Mouse (Mus musculus) cerebellum, adult 8-10 months (tissue): Measurements from ENCODE around the gene Cntnap2.
"Not testable (repeated sequence)": the region's sequence is repeated elsewhere in the genome, so short reads cannot be mapped to it uniquely, and the experiment has no call there.

Experiments
- DNase-seq: peaks from one replicate; pipeline ENCODE4 v3.0.0; 2022

The Cntnap2 gene

GRCm38 (mm10) chr6:47267236-47267635 lies 2208.1 kb downstream of the Cntnap2 start:
- no peak for DNase-seq

- DNase-seq: no peak
Observed at GRCm38 (mm10) chr6:47269455-47269854, 2210.3 kb downstream of the Cntnap2 start.

GRCm38 (mm10) chr6:47271576-47271975 lies 2212.4 kb downstream of the Cntnap2 start:
- no peak for DNase-seq

- DNase-seq: no peak
Observed at GRCm38 (mm10) chr6:47272606-47273575, 2213.7 kb downstream of the Cntnap2 start.

GRCm38 (mm10) chr6:47275065-47275464 lies 2215.9 kb downstream of the Cntnap2 start:
- DNase-seq: no peak

- DNase-seq: no peak
Observed at GRCm38 (mm10) chr6:47279183-47279582, 2220.0 kb downstream of the Cntnap2 start.

GRCm38 (mm10) chr6:47281584-47281983 lies 2222.4 kb downstream of the Cntnap2 start:
- no peak for DNase-seq

GRCm38 (mm10) chr6:47284794-47285193 lies 2225.6 kb downstream of the Cntnap2 start:
- DNase-seq: no peak

- DNase-seq: no peak
Observed at GRCm38 (mm10) chr6:47285742-47286141, 2226.6 kb downstream of the Cntnap2 start.

- not testable (repeated sequence) for DNase-seq
Observed at GRCm38 (mm10) chr6:47286247-47286967, 2227.2 kb downstream of the Cntnap2 start.

- no peak for DNase-seq
Observed at GRCm38 (mm10) chr6:47287722-47288121, 2228.6 kb downstream of the Cntnap2 start.

- no peak for DNase-seq
Observed at GRCm38 (mm10) chr6:47291973-47292372, 2232.8 kb downstream of the Cntnap2 start.

- DNase-seq: no peak
Observed at GRCm38 (mm10) chr6:47292437-47292836, 2233.3 kb downstream of the Cntnap2 start.

- DNase-seq: no peak
Observed at GRCm38 (mm10) chr6:47294433-47294832, 2235.3 kb downstream of the Cntnap2 start.

GRCm38 (mm10) chr6:47304848-47305490 lies 2245.8 kb downstream of the Cntnap2 start:
- no peak for DNase-seq

- DNase-seq: no peak
Observed at GRCm38 (mm10) chr6:47306065-47306798, 2247.1 kb downstream of the Cntnap2 start.

GRCm38 (mm10) chr6:47306954-47307353 lies 2247.8 kb downstream of the Cntnap2 start:
- no peak for DNase-seq

- no peak for DNase-seq
Observed at GRCm38 (mm10) chr6:47314507-47315334, 2255.6 kb downstream of the Cntnap2 start.

GRCm38 (mm10) chr6:47315454-47315853 lies 2256.3 kb downstream of the Cntnap2 start:
- no peak for DNase-seq

GRCm38 (mm10) chr6:47317253-47317652 lies 2258.1 kb downstream of the Cntnap2 start:
- DNase-seq: no peak

- DNase-seq: no peak
Observed at GRCm38 (mm10) chr6:47318705-47319104, 2259.5 kb downstream of the Cntnap2 start.
